Mouse (Mus musculus): ENCODE measurements around the gene Epha6. TPM values are rescaled to one million over a fixed set of nuclear protein-coding genes. Genes with fewer than 3 reads are reported as not detected.
A peak's percentile ranks its signal among the peaks of the same experiment; 100 is the strongest.

The Epha6 gene
- polyA plus RNA-seq, 2 experiments: not detected

DNA sequence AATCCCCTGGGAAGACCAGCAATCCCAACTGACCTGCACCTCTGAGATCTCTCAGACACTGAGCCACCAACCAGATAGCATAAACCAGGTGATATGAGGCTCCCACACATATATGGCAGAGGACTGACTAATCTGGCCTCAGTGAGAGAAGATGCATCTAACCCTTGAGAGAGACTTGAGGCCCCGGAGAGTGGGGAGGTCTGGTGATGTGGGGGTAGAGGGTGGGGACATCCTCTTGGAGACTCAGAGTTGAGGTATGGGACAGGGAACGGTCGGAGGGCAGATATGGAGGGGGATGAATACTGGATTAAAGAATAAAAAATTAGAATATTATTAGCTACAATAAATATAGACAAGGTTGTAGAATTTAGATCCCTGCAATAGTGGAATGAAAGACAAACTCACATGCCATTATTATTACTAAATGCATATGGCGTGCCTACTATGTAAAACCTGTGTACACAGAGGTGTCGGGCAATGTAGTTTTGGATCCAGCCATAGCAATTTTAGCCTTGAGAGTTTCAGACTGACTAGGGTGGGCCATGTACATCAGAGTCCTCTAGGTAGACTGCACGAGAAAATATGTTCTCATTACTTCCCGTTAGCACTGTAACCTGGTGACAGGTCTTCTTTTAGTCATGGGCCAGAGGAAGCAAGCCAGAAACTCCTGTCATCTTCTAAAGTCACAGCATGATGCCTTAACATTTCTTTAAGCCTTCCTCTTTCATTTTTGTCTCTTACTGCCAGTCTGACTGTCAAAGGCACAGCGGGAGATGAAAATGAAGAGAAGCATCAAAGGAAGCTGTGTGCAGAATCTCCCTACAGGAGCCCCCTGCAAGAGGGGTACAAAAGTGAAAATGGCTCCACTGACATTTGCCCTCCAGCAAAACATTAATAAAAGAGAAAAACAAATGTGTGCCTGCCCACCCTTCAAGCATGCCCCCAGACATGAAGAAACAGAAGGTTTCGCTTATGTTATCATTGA is 338.7 kb downstream of the Epha6 start:
- Histone ChIP-seq H3K9me3 (ENCODE audit: control insufficient read depth, low read length) (no peaks in the 10 kb centered on the region), H3K4me2 (ENCODE audit: low read depth) (no peak overlapping the region), H3K9ac (replicated peaks) (no peak overlapping the region), H3K36me3 (replicated peaks; ENCODE audit: control insufficient read depth, insufficient read depth, low read depth) (no peaks in the 10 kb centered on the region), H3K27me3 (ENCODE audit: control insufficient read depth, insufficient read depth, low read length) (no peaks in the 10 kb centered on the region), H3K27ac (no peak overlapping the region), H3K4me3 (ENCODE audit: insufficient read depth in 1 of 2, low read depth in 2 of 2, low read length in 2 of 2) (no peak overlapping the region), H3K4me1 (replicated peaks; ENCODE audit: control insufficient read depth in 2 of 2, insufficient read depth in 2 of 2, low read length in 1 of 2) (peaks cover 0 to 2% of the 10 kb centered on the region in 2 experiments; a peak in 1 of 4 replicates)
- ATAC-seq (ENCODE audit: insufficient read depth) (no peak), DNase-seq (ENCODE audit: low read depth in 3 of 3, low spot score in 3 of 3) (no peak)
- whole genome bisulfite sequencing (ENCODE audit: insufficient replicate concordance): 71% methylated on average over 9 of the region's 9 CpGs
- TF ChIP-seq EP300 (IDR thresholded peaks at IDR 0.05; ENCODE audit: low read depth): no peak
- no peak for TF ChIP-seq CTCF (IDR thresholded peaks at IDR 0.05; ENCODE audit: low read depth)

DNA sequence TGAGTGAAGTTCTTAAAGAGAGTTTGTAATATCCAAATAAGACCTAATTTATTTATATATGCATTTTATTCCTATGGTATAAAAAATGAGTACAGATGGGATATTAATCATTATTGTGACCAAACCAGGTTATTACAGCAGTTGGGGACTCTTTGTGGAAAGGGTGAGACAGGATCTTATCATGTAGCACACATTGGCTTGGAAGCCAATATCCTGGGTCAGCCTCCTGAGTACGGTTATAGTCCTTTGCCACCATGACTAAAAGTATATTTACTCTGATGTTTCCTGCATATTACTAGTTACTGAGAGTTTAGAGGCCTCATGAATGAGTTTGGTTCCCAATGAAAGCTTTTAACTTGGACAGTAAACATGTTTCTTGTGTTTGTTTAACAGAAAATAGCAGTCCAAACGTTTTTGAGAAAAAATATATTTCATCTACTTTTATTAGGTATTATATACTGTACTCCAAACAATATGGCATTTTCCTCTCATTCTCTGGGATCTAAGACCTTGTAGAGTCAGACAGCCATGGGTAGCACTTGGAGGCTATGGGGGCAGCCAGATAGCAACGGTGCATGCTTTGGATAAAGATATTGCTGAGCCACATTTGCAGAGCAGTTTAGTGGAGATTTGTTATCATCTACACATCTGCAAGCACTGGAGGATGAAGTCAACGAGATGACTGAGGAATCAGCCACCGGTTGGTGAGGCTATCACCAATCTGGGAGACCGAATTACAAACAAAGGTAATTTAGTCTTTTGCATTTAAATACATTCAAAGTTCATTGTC is 340.4 kb downstream of the Epha6 start:
- no peaks in the 10 kb centered on the region for H3K27me3 ChIP-seq (ENCODE audit: control insufficient read depth, insufficient read depth, low read length)
- H3K9me3 ChIP-seq (ENCODE audit: control insufficient read depth, low read length): no peaks in the 10 kb centered on the region
- no peaks in the 10 kb centered on the region for H3K36me3 ChIP-seq (replicated peaks; ENCODE audit: control insufficient read depth, insufficient read depth, low read depth)
- WGBS (ENCODE audit: insufficient replicate concordance): 26% methylated on average over 6 of the region's 6 CpGs
- DNase-seq (ENCODE audit: low read depth in 3 of 3, low spot score in 3 of 3): peak in 2 of 3 experiments; percentile 22 to 35
- ATAC-seq (ENCODE audit: insufficient read depth): peak; percentile 92
- no peak overlapping the region for H3K4me3 ChIP-seq (ENCODE audit: insufficient read depth in 1 of 2, low read depth in 2 of 2, low read length in 2 of 2)
- TF ChIP-seq EP300 (IDR thresholded peaks at IDR 0.05; ENCODE audit: low read depth): peak; percentile 81
- TF ChIP-seq CTCF (IDR thresholded peaks at IDR 0.05; ENCODE audit: low read depth): no peak
- no peak overlapping the region for H3K27ac ChIP-seq
- peaks cover 0 to 2% of the 10 kb centered on the region in 2 experiments; a peak in 1 of 4 replicates for H3K4me1 ChIP-seq (replicated peaks; ENCODE audit: control insufficient read depth in 2 of 2, insufficient read depth in 2 of 2, low read length in 1 of 2)
- H3K4me2 ChIP-seq (ENCODE audit: low read depth): peak overlapping the region; percentile 13; the same call in 1 of the 2 replicates
- no peak overlapping the region for H3K9ac ChIP-seq (replicated peaks)

DNA sequence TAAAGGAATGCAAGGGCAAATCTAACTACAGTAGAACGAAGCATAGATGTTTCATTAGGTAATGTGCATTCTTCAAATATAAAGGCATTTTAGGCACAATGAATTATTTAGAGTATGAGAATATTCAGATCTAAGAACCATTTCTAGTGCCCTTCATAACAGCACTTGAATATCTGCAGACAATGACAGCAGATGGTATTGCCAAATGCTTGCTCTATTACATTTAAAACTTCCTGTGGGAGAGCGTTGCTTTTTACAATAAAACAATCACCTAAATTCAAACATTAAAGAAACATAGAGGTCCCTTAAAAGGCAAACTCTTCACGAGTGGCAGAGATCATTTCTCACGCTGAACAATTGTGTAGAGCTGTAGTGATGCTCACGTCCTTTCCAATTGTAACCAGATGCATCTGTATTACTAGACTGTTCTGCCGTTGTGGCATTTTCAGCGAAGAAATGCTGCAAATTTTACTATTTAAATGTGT is 347.1 kb downstream of the Epha6 start:
- Histone ChIP-seq H3K9me3 (ENCODE audit: control insufficient read depth, low read length) (no peaks in the 10 kb centered on the region), H3K4me2 (ENCODE audit: low read depth) (no peak overlapping the region), H3K9ac (replicated peaks) (no peak overlapping the region), H3K4me1 (replicated peaks; ENCODE audit: control insufficient read depth in 2 of 2, insufficient read depth in 2 of 2, low read length in 1 of 2) (no peaks in the 10 kb centered on the region), H3K36me3 (replicated peaks; ENCODE audit: control insufficient read depth, insufficient read depth, low read depth) (no peaks in the 10 kb centered on the region), H3K4me3 (ENCODE audit: insufficient read depth in 1 of 2, low read depth in 2 of 2, low read length in 2 of 2) (no peak overlapping the region), H3K27me3 (ENCODE audit: control insufficient read depth, insufficient read depth, low read length) (no peaks in the 10 kb centered on the region), H3K27ac (no peak overlapping the region)
- WGBS (ENCODE audit: insufficient replicate concordance): 69% methylated on average over 7 of the region's 7 CpGs
- no peak for ATAC-seq (ENCODE audit: insufficient read depth)
- no peak for TF ChIP-seq CTCF (IDR thresholded peaks at IDR 0.05; ENCODE audit: low read depth)
- DNase-seq (ENCODE audit: low read depth in 3 of 3, low spot score in 3 of 3): no peak

DNA sequence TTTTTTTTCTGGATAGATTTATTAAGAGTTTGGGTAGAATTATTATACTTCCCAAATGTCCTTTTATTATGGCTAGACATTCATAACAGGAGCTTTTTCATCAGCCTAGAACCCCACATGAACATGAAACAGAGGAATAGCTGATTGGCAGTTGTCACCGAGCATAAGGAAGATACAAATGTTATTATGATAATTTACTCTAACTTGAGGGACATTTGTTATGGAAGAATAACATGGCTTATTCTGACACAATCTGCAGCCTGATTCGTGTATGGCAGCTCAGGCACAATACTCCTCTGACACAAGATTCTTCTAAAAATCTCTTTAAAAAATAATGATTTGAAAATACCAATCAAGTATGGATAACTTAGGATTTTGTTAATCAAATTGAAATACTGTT is 347.7 kb downstream of the Epha6 start:
- DNase-seq (ENCODE audit: low read depth in 3 of 3, low spot score in 3 of 3) (no peak), ATAC-seq (ENCODE audit: insufficient read depth) (no peak)
- Histone ChIP-seq H3K36me3 (replicated peaks; ENCODE audit: control insufficient read depth, insufficient read depth, low read depth) (no peaks in the 10 kb centered on the region), H3K4me2 (ENCODE audit: low read depth) (no peak overlapping the region), H3K9me3 (ENCODE audit: control insufficient read depth, low read length) (no peaks in the 10 kb centered on the region), H3K9ac (replicated peaks) (no peak overlapping the region), H3K4me1 (replicated peaks; ENCODE audit: control insufficient read depth in 2 of 2, insufficient read depth in 2 of 2, low read length in 1 of 2) (no peaks in the 10 kb centered on the region), H3K27ac (no peak overlapping the region), H3K4me3 (ENCODE audit: insufficient read depth in 1 of 2, low read depth in 2 of 2, low read length in 2 of 2) (no peak overlapping the region), H3K27me3 (ENCODE audit: control insufficient read depth, insufficient read depth, low read length) (no peaks in the 10 kb centered on the region)
- 37% methylated on average over 2 of the region's 2 CpGs for WGBS (ENCODE audit: insufficient replicate concordance)
- TF ChIP-seq CTCF (IDR thresholded peaks at IDR 0.05; ENCODE audit: low read depth) (no peak), EP300 (IDR thresholded peaks at IDR 0.05; ENCODE audit: low read depth) (no peak)

DNA sequence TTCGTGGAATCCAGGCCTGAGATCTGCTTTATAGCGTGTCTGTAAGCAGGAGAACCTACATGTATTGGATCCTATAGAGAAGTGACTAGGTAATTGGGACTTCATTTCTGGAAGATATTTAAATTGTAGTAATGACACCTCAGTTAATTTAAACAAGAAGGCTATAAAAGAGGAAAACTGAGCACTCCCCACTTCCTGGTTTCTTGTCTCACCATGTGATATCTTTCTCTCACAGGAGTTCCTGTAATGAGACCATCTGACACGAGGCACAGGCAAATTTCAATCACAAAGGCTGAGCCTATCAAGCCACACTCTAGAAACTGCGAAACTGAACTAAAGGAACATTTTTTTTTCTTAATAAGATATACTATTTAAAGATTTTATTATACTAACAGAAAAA is 348.3 kb downstream of the Epha6 start:
- no peaks in the 10 kb centered on the region for H3K4me1 ChIP-seq (replicated peaks; ENCODE audit: control insufficient read depth in 2 of 2, insufficient read depth in 2 of 2, low read length in 1 of 2)
- H3K27ac ChIP-seq: no peak overlapping the region
- WGBS (ENCODE audit: insufficient replicate concordance): 45% methylated on average over 4 of the region's 4 CpGs
- no peak for DNase-seq (ENCODE audit: low read depth in 3 of 3, low spot score in 3 of 3)
- no peaks in the 10 kb centered on the region for H3K9me3 ChIP-seq (ENCODE audit: control insufficient read depth, low read length)
- H3K4me2 ChIP-seq (ENCODE audit: low read depth): no peak overlapping the region
- TF ChIP-seq CTCF (IDR thresholded peaks at IDR 0.05; ENCODE audit: low read depth) (no peak), EP300 (IDR thresholded peaks at IDR 0.05; ENCODE audit: low read depth) (no peak)
- H3K27me3 ChIP-seq (ENCODE audit: control insufficient read depth, insufficient read depth, low read length): no peaks in the 10 kb centered on the region
- H3K36me3 ChIP-seq (replicated peaks; ENCODE audit: control insufficient read depth, insufficient read depth, low read depth): no peaks in the 10 kb centered on the region
- no peak overlapping the region for H3K4me3 ChIP-seq (ENCODE audit: insufficient read depth in 1 of 2, low read depth in 2 of 2, low read length in 2 of 2)
- no peak for ATAC-seq (ENCODE audit: insufficient read depth)
- no peak overlapping the region for H3K9ac ChIP-seq (replicated peaks)

All from liver, embryonic 14.5 days (tissue).